Mouse (Mus musculus): ENCODE results near the gene Drd4.

DNA sequence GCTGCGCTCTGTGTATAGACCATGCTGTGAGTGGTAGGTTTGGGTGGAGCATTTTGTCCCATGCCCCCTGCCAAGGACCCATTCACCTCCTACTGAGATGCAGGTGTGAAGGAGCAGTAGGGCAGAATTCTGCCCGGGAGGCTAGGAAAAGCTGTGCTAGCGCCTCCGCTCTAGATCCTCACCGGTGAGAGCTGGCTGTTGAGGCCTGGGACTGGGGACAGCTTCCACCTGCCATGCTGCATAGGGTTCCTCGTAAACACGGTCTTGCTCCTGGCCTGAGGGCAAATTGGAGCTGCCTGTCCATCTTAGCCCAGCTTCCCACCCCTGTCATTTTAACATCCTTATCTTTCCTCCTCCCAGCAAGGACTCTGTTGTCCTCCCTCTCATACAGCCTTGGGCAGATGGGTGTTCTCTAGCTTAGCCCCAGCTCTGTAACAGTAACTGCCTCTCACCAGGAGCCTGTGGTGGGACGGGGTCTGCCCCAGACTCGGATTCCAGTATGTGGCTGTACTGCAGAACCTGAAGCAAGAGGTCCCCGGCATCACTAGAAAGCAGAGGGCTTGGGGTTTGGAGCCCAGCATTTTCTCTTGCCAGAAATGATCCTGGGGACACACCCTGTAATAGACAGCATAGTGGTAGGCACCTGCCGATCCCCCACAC, 27.6 kb upstream of the Drd4 start:
- TF ChIP-seq CTCF (IDR thresholded peaks at IDR 0.05; ENCODE audit: borderline replicate concordance, extremely low read depth, insufficient read depth, insufficient read length): no peak
- TF ChIP-seq POLR2A (IDR thresholded peaks at IDR 0.05; ENCODE audit: borderline replicate concordance, extremely low read depth, insufficient read depth, insufficient read length, poor library complexity, severe bottlenecking): no peak

Measured in brain, embryonic 14.5 days (tissue).